Mouse (Mus musculus): Measurements from ENCODE around the gene Zdhhc21. TPM values are rescaled to one million over a fixed set of nuclear protein-coding genes. Genes with fewer than 3 reads are reported as not detected.

Gene Zdhhc21
- polyA plus RNA-seq, 1 experiment from 2014 or later, result 12.7 TPM

- Histone ChIP-seq H3K27ac (ENCODE audit: low read depth, low read length) (no peak overlapping the region; the same call in 1 of the 2 replicates), H3K9ac (ENCODE audit: low read depth, low read length) (peak overlapping the region; percentile 92), H3K27me3 (ENCODE audit: control insufficient read depth, insufficient read depth, low read length) (no peaks in the 10 kb centered on the region), H3K4me2 (replicated peaks; ENCODE audit: low read depth, low read length) (peak overlapping the region; percentile 87), H3K4me1 (replicated peaks; ENCODE audit: control insufficient read depth, insufficient read depth, low read length) (no peaks in the 10 kb centered on the region; the same call in 1 of the 2 replicates), H3K9me3 (ENCODE audit: control insufficient read depth, low read length) (no peaks in the 10 kb centered on the region), H3K4me3 (ENCODE audit: low read depth, low read length) (peak overlapping the region; percentile 85), H3K36me3 (ENCODE audit: control insufficient read depth, insufficient read depth, low read length) (no peaks in the 10 kb centered on the region)
- peak; percentile 11 for DNase-seq (ENCODE audit: low spot score)
- ATAC-seq (ENCODE audit: low FRiP score), result peak; percentile 10
- 35% methylated on average over 4 of the region's 4 CpGs for whole genome bisulfite sequencing
Observed at GRCm38 (mm10) chr4:82858431-82859010, 1.2 kb downstream of the Zdhhc21 start.

GRCm38 (mm10) chr4:82856986-82857385 lies 2.8 kb downstream of the Zdhhc21 start:
- H3K9ac ChIP-seq (ENCODE audit: low read depth, low read length), result no peak overlapping the region
- DNase-seq (ENCODE audit: low spot score) (no peak), ATAC-seq (ENCODE audit: low FRiP score) (no peak)
- 94% methylated on average over 3 of the region's 3 CpGs for WGBS
- H3K27me3 ChIP-seq (ENCODE audit: control insufficient read depth, insufficient read depth, low read length), result no peaks in the 10 kb centered on the region
- H3K4me1 ChIP-seq (replicated peaks; ENCODE audit: control insufficient read depth, insufficient read depth, low read length), result no peaks in the 10 kb centered on the region; the same call in 1 of the 2 replicates
- H3K4me2 ChIP-seq (replicated peaks; ENCODE audit: low read depth, low read length), result no peak overlapping the region
- no peaks in the 10 kb centered on the region for H3K36me3 ChIP-seq (ENCODE audit: control insufficient read depth, insufficient read depth, low read length)
- no peaks in the 10 kb centered on the region for H3K9me3 ChIP-seq (ENCODE audit: control insufficient read depth, low read length)
- H3K4me3 ChIP-seq (ENCODE audit: low read depth, low read length), result no peak overlapping the region
- H3K27ac ChIP-seq (ENCODE audit: low read depth, low read length), result no peak overlapping the region

DNA sequence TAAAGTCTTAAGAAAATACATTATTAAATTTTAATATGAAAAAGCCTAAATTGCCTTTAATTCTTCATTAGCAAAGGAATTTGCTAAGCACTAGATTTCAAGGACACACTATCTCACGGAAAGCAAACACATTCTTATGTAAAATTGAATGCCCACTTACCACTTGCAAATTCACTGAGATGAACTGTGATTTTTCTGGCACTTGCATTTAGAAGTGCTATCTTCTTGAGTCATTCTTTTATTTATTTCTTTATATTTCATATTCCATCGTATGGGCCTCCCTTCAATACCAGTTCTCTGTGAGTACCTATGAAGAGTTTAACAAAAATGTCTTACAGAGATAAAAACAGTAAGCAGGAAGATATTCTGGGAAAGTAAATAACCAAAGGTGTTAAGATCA lies 5.9 kb downstream of the Zdhhc21 start:
- no peak overlapping the region for H3K4me2 ChIP-seq (replicated peaks; ENCODE audit: low read depth, low read length)
- no peak for ATAC-seq (ENCODE audit: low FRiP score)
- DNase-seq (ENCODE audit: low spot score), result no peak
- H3K27me3 ChIP-seq (ENCODE audit: control insufficient read depth, insufficient read depth, low read length), result no peaks in the 10 kb centered on the region
- H3K4me3 ChIP-seq (ENCODE audit: low read depth, low read length), result no peak overlapping the region
- no peaks in the 10 kb centered on the region for H3K9me3 ChIP-seq (ENCODE audit: control insufficient read depth, low read length)
- 90% methylated on average over 2 of the region's 2 CpGs for WGBS
- no peaks in the 10 kb centered on the region for H3K4me1 ChIP-seq (replicated peaks; ENCODE audit: control insufficient read depth, insufficient read depth, low read length)
- H3K9ac ChIP-seq (ENCODE audit: low read depth, low read length), result no peak overlapping the region
- H3K27ac ChIP-seq (ENCODE audit: low read depth, low read length), result no peak overlapping the region
- no peaks in the 10 kb centered on the region for H3K36me3 ChIP-seq (ENCODE audit: control insufficient read depth, insufficient read depth, low read length)

DNA sequence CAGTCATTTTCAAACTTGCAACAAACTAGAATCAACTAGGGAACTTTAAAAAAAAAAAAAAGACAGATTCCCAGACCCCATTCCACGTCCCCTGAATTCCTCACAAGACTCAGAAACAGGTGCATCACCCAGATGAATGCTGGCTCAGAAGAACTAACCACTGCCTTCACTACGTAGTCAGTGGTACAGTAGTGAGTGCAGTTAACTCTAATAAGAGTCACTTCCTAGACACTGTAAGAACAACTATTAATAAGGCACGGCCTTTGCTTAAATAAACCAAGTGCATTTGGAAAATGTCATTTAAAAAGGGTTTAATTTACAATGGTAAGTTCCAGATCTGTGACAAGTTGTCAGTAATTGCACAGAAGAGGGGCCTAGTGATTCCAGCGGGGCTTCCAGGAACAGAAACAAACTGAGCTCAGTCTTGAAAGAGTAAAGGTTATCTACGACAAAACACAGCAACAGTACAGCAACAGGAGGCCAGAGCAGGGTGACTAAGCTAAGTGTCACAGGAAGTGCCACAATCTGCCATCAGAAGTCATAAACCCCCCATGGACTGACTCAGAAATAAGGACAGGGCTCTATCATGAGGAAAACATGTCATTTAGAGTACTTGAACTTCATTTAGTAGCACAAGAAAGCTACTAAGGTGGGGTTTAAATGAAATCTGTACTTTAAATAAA lies 11.1 kb downstream of the Zdhhc21 start:
- Histone ChIP-seq H3K36me3 (ENCODE audit: control insufficient read depth, insufficient read depth, low read length) (no peaks in the 10 kb centered on the region), H3K27ac (ENCODE audit: low read depth, low read length) (no peak overlapping the region), H3K4me3 (ENCODE audit: low read depth, low read length) (no peak overlapping the region), H3K27me3 (ENCODE audit: control insufficient read depth, insufficient read depth, low read length) (no peaks in the 10 kb centered on the region), H3K4me1 (replicated peaks; ENCODE audit: control insufficient read depth, insufficient read depth, low read length) (no peaks in the 10 kb centered on the region), H3K4me2 (replicated peaks; ENCODE audit: low read depth, low read length) (no peak overlapping the region), H3K9me3 (ENCODE audit: control insufficient read depth, low read length) (no peaks in the 10 kb centered on the region), H3K9ac (ENCODE audit: low read depth, low read length) (no peak overlapping the region)
- no peak for ATAC-seq (ENCODE audit: low FRiP score)
- WGBS, result 62% methylated on average over 5 of the region's 5 CpGs
- DNase-seq (ENCODE audit: low spot score), result no peak

- H3K27ac ChIP-seq (ENCODE audit: low read depth, low read length), result no peak overlapping the region
- DNase-seq (ENCODE audit: low spot score) (no peak), ATAC-seq (ENCODE audit: low FRiP score) (no peak)
- H3K9ac ChIP-seq (ENCODE audit: low read depth, low read length), result no peak overlapping the region
- WGBS, result 82% methylated on average over 3 of the region's 3 CpGs
- no peaks in the 10 kb centered on the region for H3K36me3 ChIP-seq (ENCODE audit: control insufficient read depth, insufficient read depth, low read length)
- H3K4me1 ChIP-seq (replicated peaks; ENCODE audit: control insufficient read depth, insufficient read depth, low read length), result no peaks in the 10 kb centered on the region
- H3K4me3 ChIP-seq (ENCODE audit: low read depth, low read length), result no peak overlapping the region
- no peaks in the 10 kb centered on the region for H3K9me3 ChIP-seq (ENCODE audit: control insufficient read depth, low read length)
- H3K4me2 ChIP-seq (replicated peaks; ENCODE audit: low read depth, low read length), result no peak overlapping the region
- H3K27me3 ChIP-seq (ENCODE audit: control insufficient read depth, insufficient read depth, low read length), result no peaks in the 10 kb centered on the region
Observed at GRCm38 (mm10) chr4:82837526-82838240, 22.1 kb downstream of the Zdhhc21 start.

DNA sequence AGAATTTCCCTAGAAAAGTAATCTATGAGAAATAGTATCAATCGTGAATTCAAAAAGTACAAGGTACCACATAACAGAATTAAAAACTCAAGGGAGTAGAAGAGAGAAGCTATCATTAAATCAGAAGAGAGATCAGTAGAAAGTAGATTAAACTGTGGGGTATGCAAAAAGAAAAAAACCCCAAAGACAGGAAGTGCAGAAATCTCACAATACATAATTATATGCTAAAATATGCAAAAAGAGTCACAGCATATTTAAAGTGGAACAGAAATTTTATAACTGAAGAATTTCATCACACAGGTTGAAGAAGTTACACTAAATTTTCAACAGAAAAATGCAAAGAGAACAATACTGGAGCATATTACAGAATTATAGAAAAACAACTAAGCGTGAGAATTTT lies 28.6 kb downstream of the Zdhhc21 start:
- WGBS, result 98% methylated on average over 2 of the region's 2 CpGs
- Histone ChIP-seq H3K9ac (ENCODE audit: low read depth, low read length) (no peak overlapping the region), H3K4me1 (replicated peaks; ENCODE audit: control insufficient read depth, insufficient read depth, low read length) (no peaks in the 10 kb centered on the region), H3K4me3 (ENCODE audit: low read depth, low read length) (no peak overlapping the region), H3K27me3 (ENCODE audit: control insufficient read depth, insufficient read depth, low read length) (no peaks in the 10 kb centered on the region), H3K9me3 (ENCODE audit: control insufficient read depth, low read length) (no peaks in the 10 kb centered on the region), H3K4me2 (replicated peaks; ENCODE audit: low read depth, low read length) (no peak overlapping the region), H3K36me3 (ENCODE audit: control insufficient read depth, insufficient read depth, low read length) (no peaks in the 10 kb centered on the region), H3K27ac (ENCODE audit: low read depth, low read length) (no peak overlapping the region)
- ATAC-seq (ENCODE audit: low FRiP score), result no peak
- DNase-seq (ENCODE audit: low spot score), result no peak

DNA sequence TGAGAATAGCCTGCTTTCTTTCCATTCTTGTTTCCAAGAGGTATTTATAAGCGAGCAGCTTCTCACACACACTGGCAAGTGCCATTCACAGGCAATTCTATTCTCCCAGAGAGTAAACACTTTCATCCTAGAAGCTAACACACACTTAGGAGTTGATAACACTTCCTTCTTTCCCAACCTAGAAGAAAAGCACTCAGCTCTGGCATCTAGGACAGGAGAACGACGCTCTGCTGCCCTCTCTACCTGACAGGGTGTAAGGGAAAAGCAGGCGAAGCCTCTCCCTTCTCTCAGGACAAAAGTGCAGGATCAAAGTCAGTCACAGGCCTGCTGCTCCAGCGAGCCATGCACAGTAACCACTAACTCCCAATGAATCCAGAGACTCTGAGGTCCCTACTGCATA lies 30.3 kb downstream of the Zdhhc21 start:
- no peak overlapping the region for H3K27ac ChIP-seq (ENCODE audit: low read depth, low read length)
- no peak for DNase-seq (ENCODE audit: low spot score)
- WGBS, result 63% methylated on average over 5 of the region's 5 CpGs
- no peaks in the 10 kb centered on the region for H3K4me1 ChIP-seq (replicated peaks; ENCODE audit: control insufficient read depth, insufficient read depth, low read length)
- no peak overlapping the region for H3K9ac ChIP-seq (ENCODE audit: low read depth, low read length)
- no peaks in the 10 kb centered on the region for H3K9me3 ChIP-seq (ENCODE audit: control insufficient read depth, low read length)
- H3K4me2 ChIP-seq (replicated peaks; ENCODE audit: low read depth, low read length), result no peak overlapping the region
- no peak overlapping the region for H3K4me3 ChIP-seq (ENCODE audit: low read depth, low read length)
- no peaks in the 10 kb centered on the region for H3K27me3 ChIP-seq (ENCODE audit: control insufficient read depth, insufficient read depth, low read length)
- no peaks in the 10 kb centered on the region for H3K36me3 ChIP-seq (ENCODE audit: control insufficient read depth, insufficient read depth, low read length)
- ATAC-seq (ENCODE audit: low FRiP score), result no peak

GRCm38 (mm10) chr4:82827001-82827400 lies 32.8 kb downstream of the Zdhhc21 start:
- no peaks in the 10 kb centered on the region for H3K9me3 ChIP-seq (ENCODE audit: control insufficient read depth, low read length)
- 88% methylated on average over 2 of the region's 2 CpGs for WGBS
- H3K4me3 ChIP-seq (ENCODE audit: low read depth, low read length), result no peak overlapping the region
- ATAC-seq (ENCODE audit: low FRiP score) (no peak), DNase-seq (ENCODE audit: low spot score) (no peak)
- H3K4me2 ChIP-seq (replicated peaks; ENCODE audit: low read depth, low read length), result no peak overlapping the region
- no peaks in the 10 kb centered on the region for H3K36me3 ChIP-seq (ENCODE audit: control insufficient read depth, insufficient read depth, low read length)
- no peak overlapping the region for H3K27ac ChIP-seq (ENCODE audit: low read depth, low read length)
- H3K9ac ChIP-seq (ENCODE audit: low read depth, low read length), result no peak overlapping the region
- H3K4me1 ChIP-seq (replicated peaks; ENCODE audit: control insufficient read depth, insufficient read depth, low read length), result no peaks in the 10 kb centered on the region
- no peaks in the 10 kb centered on the region for H3K27me3 ChIP-seq (ENCODE audit: control insufficient read depth, insufficient read depth, low read length)

Measured in hindbrain, embryonic 11.5 days (tissue).